Mouse (Mus musculus): ENCODE results near the gene Mrpl48.

DNA sequence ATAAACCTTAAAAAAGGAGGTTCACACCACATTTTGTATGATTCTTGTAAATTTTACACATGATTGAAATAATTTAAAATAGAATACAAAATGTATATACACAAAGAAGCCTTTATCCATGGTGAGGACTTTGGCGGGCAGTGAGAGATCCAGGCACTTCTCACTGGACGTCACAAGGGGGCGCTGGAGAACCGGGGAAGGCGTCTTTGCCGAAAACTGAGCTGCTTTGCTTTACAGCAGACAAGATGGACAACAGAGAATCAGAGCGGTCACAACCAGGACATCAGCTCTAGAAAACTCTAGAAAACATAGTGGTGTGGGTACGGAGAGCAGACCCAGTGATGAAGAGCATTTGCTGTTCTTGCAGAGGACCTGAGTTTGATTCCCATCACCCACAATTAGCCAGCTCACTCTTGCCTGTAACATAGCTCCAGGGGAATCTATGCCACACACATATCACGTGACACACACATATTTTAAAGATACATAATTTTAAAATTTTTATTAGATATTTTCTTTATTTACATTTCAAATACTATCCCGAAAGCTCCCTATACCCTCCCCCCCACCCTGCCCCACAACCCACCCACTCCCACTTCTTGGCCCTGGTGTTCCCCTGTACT, 87.3 kb downstream of the Mrpl48 start:
- no peak for TF ChIP-seq POLR2A (IDR thresholded peaks at IDR 0.05; ENCODE audit: control insufficient read depth in 1 of 2, insufficient read depth in 1 of 2, low read depth in 1 of 2, low read length in 2 of 2, poor library complexity in 1 of 2)
- TF ChIP-seq TCF12 (IDR thresholded peaks at IDR 0.05; ENCODE audit: low read depth, low read length): no peak
